Mouse (Mus musculus): ENCODE results near the gene Cul4a. TPM values are rescaled to one million over a fixed set of nuclear protein-coding genes. Genes with fewer than 3 reads are reported as not detected.
A peak's percentile ranks its signal among the peaks of the same experiment; 100 is the strongest.

The Cul4a gene
- polyA plus RNA-seq, 1 experiment = 3.6 TPM

DNA sequence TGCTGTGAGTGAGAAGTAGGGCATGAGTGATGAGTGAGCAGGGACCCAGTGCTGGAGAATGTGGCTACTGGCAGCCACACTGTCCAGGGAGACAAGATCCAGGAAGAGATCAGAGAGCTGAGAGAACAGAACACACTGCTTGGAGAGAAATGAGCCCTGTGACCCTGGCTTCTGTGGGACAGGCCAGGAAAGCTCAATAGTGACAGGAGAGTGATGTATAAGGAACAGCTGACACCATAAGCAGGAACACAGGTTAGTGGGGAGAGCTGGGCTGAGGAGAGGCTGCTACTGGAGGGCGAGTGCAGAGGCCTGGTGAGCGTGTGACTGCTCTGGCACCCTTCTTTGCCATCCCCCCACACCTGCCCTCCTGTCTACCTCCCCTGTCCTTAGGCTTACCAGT lies 45.5 kb downstream of the Cul4a start:
- Histone ChIP-seq H3K4me1 (ENCODE audit: control insufficient read depth) (no peaks in the 10 kb centered on the region), H3K36me3 (ENCODE audit: control insufficient read depth) (peaks cover 74% of the 10 kb centered on the region), H3K4me3 (replicated peaks) (no peak overlapping the region)

GRCm38 (mm10) chr8:13154099-13154498 lies 48.7 kb downstream of the Cul4a start:
- peaks cover 8% of the 10 kb centered on the region for H3K4me1 ChIP-seq (ENCODE audit: control insufficient read depth)
- no peak for TF ChIP-seq TAL1 (IDR thresholded peaks at IDR 0.05; ENCODE audit: low read length)
- no peak for TF ChIP-seq GATA1 (IDR thresholded peaks at IDR 0.05; ENCODE audit: low read length)

More for the DNA sequence above, 45.5 kb downstream of the Cul4a start:
- no peaks in the 10 kb centered on the region for H3K9me3 ChIP-seq (ENCODE audit: control insufficient read depth, low read length)
- TF ChIP-seq GATA1 (IDR thresholded peaks at IDR 0.05; ENCODE audit: low read length) = no peak
- no peak for TF ChIP-seq TAL1 (IDR thresholded peaks at IDR 0.05; ENCODE audit: low read length)
- H3K27me3 ChIP-seq (ENCODE audit: control insufficient read depth) = no peaks in the 10 kb centered on the region

DNA sequence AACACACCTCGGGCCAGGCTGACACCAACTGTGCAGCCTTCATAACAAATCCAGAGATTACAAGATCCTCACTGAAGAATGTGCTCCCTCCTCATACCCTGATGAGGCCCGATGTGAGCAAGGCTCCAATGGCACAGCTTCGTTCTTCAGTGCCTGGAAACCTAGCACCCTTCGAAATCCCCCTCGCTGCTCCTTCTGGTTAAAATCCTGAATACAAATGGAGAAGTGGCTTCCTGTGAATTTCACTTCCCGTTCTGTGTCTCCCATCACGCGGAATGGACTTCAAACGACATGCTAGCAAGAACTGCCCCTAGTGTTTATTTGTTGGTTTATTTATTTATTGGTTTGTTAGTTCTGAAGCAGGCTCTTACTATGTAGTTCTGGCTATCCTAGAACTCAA lies 49.9 kb downstream of the Cul4a start:
- H3K36me3 ChIP-seq (ENCODE audit: control insufficient read depth) = peaks cover 32% of the 10 kb centered on the region
- no peaks in the 10 kb centered on the region for H3K9me3 ChIP-seq (ENCODE audit: control insufficient read depth, low read length)
- TF ChIP-seq GATA1 (IDR thresholded peaks at IDR 0.05; ENCODE audit: low read length) (no peak), TAL1 (IDR thresholded peaks at IDR 0.05; ENCODE audit: low read length) (no peak)
- H3K4me3 ChIP-seq (replicated peaks) = no peak overlapping the region
- H3K27me3 ChIP-seq (ENCODE audit: control insufficient read depth) = no peaks in the 10 kb centered on the region
- peaks cover 17% of the 10 kb centered on the region for H3K4me1 ChIP-seq (ENCODE audit: control insufficient read depth)

More at GRCm38 (mm10) chr8:13154099-13154498, 48.7 kb downstream of the Cul4a start:
- no peaks in the 10 kb centered on the region for H3K27me3 ChIP-seq (ENCODE audit: control insufficient read depth)
- peaks cover 44% of the 10 kb centered on the region for H3K36me3 ChIP-seq (ENCODE audit: control insufficient read depth)
- no peaks in the 10 kb centered on the region for H3K9me3 ChIP-seq (ENCODE audit: control insufficient read depth, low read length)
- H3K4me3 ChIP-seq (replicated peaks) = no peak overlapping the region

GRCm38 (mm10) chr8:13156327-13157097 lies 51.1 kb downstream of the Cul4a start:
- peaks cover 28% of the 10 kb centered on the region for H3K4me1 ChIP-seq (ENCODE audit: control insufficient read depth)
- H3K4me3 ChIP-seq (replicated peaks) = no peak overlapping the region
- H3K9me3 ChIP-seq (ENCODE audit: control insufficient read depth, low read length) = no peaks in the 10 kb centered on the region
- peaks cover 28% of the 10 kb centered on the region for H3K36me3 ChIP-seq (ENCODE audit: control insufficient read depth)
- no peaks in the 10 kb centered on the region for H3K27me3 ChIP-seq (ENCODE audit: control insufficient read depth)
- TF ChIP-seq TAL1 (IDR thresholded peaks at IDR 0.05; ENCODE audit: low read length) (no peak), GATA1 (IDR thresholded peaks at IDR 0.05; ENCODE audit: low read length) (no peak)

GRCm38 (mm10) chr8:13158718-13159376 lies 53.4 kb downstream of the Cul4a start, which contains the start of gene Lamp1:
Gene Lamp1, plus strand, starts transcription at chr8:13159161.
- TF ChIP-seq GATA1 (IDR thresholded peaks at IDR 0.05; ENCODE audit: low read length) (no peak), TAL1 (IDR thresholded peaks at IDR 0.05; ENCODE audit: low read length) (no peak)
- Histone ChIP-seq H3K9me3 (ENCODE audit: control insufficient read depth, low read length) (no peaks in the 10 kb centered on the region), H3K27me3 (ENCODE audit: control insufficient read depth) (no peaks in the 10 kb centered on the region), H3K36me3 (ENCODE audit: control insufficient read depth) (peaks cover 30% of the 10 kb centered on the region), H3K4me3 (replicated peaks) (peak within 1 kb of the TSS; percentile 95), H3K4me1 (ENCODE audit: control insufficient read depth) (peaks cover 50% of the 10 kb centered on the region)

DNA sequence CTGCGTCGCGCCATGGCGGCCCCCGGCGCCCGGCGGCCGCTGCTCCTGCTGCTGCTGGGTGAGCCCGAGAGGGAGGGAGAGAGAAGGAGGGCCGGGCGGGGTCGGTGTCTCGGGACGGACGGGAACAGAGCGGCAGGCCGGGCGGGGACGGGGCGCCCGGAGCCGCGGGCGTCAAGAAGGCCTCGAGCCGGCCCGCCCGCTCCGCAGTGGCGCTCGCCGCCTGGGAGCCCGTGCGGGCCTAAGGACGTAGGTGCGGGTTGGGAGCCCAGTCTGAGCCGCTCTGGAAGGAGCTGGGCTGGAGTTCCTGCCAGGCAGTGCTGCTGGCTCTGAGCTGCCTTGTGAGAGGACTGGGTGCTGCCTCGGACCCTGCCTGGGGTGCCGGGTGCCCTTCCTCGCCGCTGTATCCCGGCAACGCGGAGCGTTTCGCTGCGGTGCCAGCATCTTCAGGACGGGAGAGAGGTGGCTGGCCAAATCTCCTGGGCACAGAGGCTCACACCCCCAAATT lies 54.0 kb downstream of the Cul4a start:
- H3K36me3 ChIP-seq (ENCODE audit: control insufficient read depth) = peaks cover 30% of the 10 kb centered on the region
- no peak for TF ChIP-seq GATA1 (IDR thresholded peaks at IDR 0.05; ENCODE audit: low read length)
- no peak for TF ChIP-seq TAL1 (IDR thresholded peaks at IDR 0.05; ENCODE audit: low read length)
- no peaks in the 10 kb centered on the region for H3K9me3 ChIP-seq (ENCODE audit: control insufficient read depth, low read length)
- peaks cover 56% of the 10 kb centered on the region for H3K4me1 ChIP-seq (ENCODE audit: control insufficient read depth)
- peak overlapping the region; percentile 95 for H3K4me3 ChIP-seq (replicated peaks)
- H3K27me3 ChIP-seq (ENCODE audit: control insufficient read depth) = no peaks in the 10 kb centered on the region

- Histone ChIP-seq H3K27me3 (ENCODE audit: control insufficient read depth) (no peaks in the 10 kb centered on the region), H3K4me3 (replicated peaks) (peak overlapping the region; percentile 95), H3K9me3 (ENCODE audit: control insufficient read depth, low read length) (no peaks in the 10 kb centered on the region), H3K36me3 (ENCODE audit: control insufficient read depth) (peaks cover 37% of the 10 kb centered on the region), H3K4me1 (ENCODE audit: control insufficient read depth) (peaks cover 66% of the 10 kb centered on the region)
- TF ChIP-seq TAL1 (IDR thresholded peaks at IDR 0.05; ENCODE audit: low read length) (no peak), GATA1 (IDR thresholded peaks at IDR 0.05; ENCODE audit: low read length) (no peak)
Observed at GRCm38 (mm10) chr8:13160691-13161090, 55.3 kb downstream of the Cul4a start.

- TF ChIP-seq TAL1 (IDR thresholded peaks at IDR 0.05; ENCODE audit: low read length) (no peak), GATA1 (IDR thresholded peaks at IDR 0.05; ENCODE audit: low read length) (no peak)
- H3K4me1 ChIP-seq (ENCODE audit: control insufficient read depth) = peaks cover 66% of the 10 kb centered on the region
- H3K36me3 ChIP-seq (ENCODE audit: control insufficient read depth) = peaks cover 51% of the 10 kb centered on the region
- H3K9me3 ChIP-seq (ENCODE audit: control insufficient read depth, low read length) = no peaks in the 10 kb centered on the region
- no peaks in the 10 kb centered on the region for H3K27me3 ChIP-seq (ENCODE audit: control insufficient read depth)
- H3K4me3 ChIP-seq (replicated peaks) = peak overlapping the region; percentile 17
Observed at GRCm38 (mm10) chr8:13162098-13162497, 56.7 kb downstream of the Cul4a start.

- peaks cover 66% of the 10 kb centered on the region for H3K36me3 ChIP-seq (ENCODE audit: control insufficient read depth)
Observed at GRCm38 (mm10) chr8:13163563-13163962, 58.1 kb downstream of the Cul4a start.

More at GRCm38 (mm10) chr8:13163563-13163962, 58.1 kb downstream of the Cul4a start:
- Histone ChIP-seq H3K4me3 (replicated peaks) (peak overlapping the region; percentile 21), H3K27me3 (ENCODE audit: control insufficient read depth) (no peaks in the 10 kb centered on the region), H3K4me1 (ENCODE audit: control insufficient read depth) (peaks cover 63% of the 10 kb centered on the region), H3K9me3 (ENCODE audit: control insufficient read depth, low read length) (no peaks in the 10 kb centered on the region)
- TF ChIP-seq TAL1 (IDR thresholded peaks at IDR 0.05; ENCODE audit: low read length) (0 out of 3 replicates have a peak, but pooled peaks have one; percentile 29), GATA1 (IDR thresholded peaks at IDR 0.05; ENCODE audit: low read length) (peak; percentile 52)

All from erythroblast, embryonic 14.5 days (primary cell).